Mouse (Mus musculus) liver, embryonic 14.5 days (tissue): Measurements from ENCODE around the gene Pard6b.

ENCODE experiments used
- CTCF ChIP-seq: IDR thresholded peaks from 2 replicates; pipeline ENCODE4 v1.5.1; 2016; ENCODE audit warnings: antibody characterized with exemption, low read depth, control low read depth
- EP300 ChIP-seq: IDR thresholded peaks from 2 replicates; pipeline ENCODE4 v1.6.1; 2016; ENCODE audit warnings: antibody characterized with exemption, low read depth

DNA sequence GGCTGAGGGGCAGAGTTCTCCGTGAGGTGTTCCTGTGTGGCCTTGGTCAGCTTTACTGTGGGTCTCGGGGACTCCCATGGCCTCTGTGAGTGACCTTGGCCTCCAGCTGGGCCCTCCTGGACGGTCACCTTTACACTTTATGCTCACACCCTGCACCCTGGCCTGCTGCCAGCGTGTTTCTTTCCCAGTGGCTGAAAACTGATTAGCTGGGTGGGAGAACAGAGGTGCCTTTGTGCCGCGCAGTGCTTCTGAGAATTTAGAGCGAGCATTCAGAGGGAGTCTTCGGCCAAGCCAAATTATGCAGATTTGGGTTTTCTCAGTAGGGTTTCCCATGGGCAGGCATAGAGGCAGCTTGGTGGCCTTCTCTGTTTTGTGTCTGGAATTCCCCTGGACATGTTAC is 14.3 kb downstream of the Pard6b start:
- TF ChIP-seq CTCF (no peak), EP300 (no peak)
